Mouse (Mus musculus): ENCODE data around the gene Slc46a2. TPM values are rescaled to one million over a fixed set of nuclear protein-coding genes. Genes with fewer than 3 reads are reported as not detected.
A peak's percentile ranks its signal among the peaks of the same experiment; 100 is the strongest.

Gene Slc46a2
- polyA plus RNA-seq, 1 experiment from 2014 or later: 0.07 TPM

- Histone ChIP-seq H3K36me3 (ENCODE audit: control insufficient read depth, insufficient read depth, low read length) (0 out of 2 replicates have a peak, but pooled peaks cover 2% of the 10 kb centered on the region), H3K4me3 (ENCODE audit: low read depth, low read length) (no peak overlapping the region), H3K9me3 (ENCODE audit: control insufficient read depth, low read length) (no peaks in the 10 kb centered on the region), H3K9ac (ENCODE audit: low read length) (no peak overlapping the region), H3K4me2 (no peak overlapping the region), H3K4me1 (ENCODE audit: control insufficient read depth, insufficient read depth, low read length) (no peaks in the 10 kb centered on the region), H3K27me3 (ENCODE audit: control insufficient read depth, insufficient read depth, low read length) (no peaks in the 10 kb centered on the region), H3K27ac (ENCODE audit: low read depth, low read length) (no peak overlapping the region)
- 93% methylated on average over 3 of the region's 3 CpGs for WGBS
- ATAC-seq (ENCODE audit: low FRiP score) (no peak), DNase-seq (ENCODE audit: low spot score, missing footprints) (no peak)
Measured at GRCm38 (mm10) chr4:59894977-59895575, 19.8 kb downstream of the Slc46a2 start.

- no peak overlapping the region for H3K4me3 ChIP-seq (ENCODE audit: low read depth, low read length)
- 92% methylated on average over 8 of the region's 8 CpGs for WGBS
- no peak overlapping the region for H3K27ac ChIP-seq (ENCODE audit: low read depth, low read length)
- H3K9me3 ChIP-seq (ENCODE audit: control insufficient read depth, low read length): no peaks in the 10 kb centered on the region
- H3K4me2 ChIP-seq: no peak overlapping the region
- H3K27me3 ChIP-seq (ENCODE audit: control insufficient read depth, insufficient read depth, low read length): no peaks in the 10 kb centered on the region
- no peaks in the 10 kb centered on the region for H3K4me1 ChIP-seq (ENCODE audit: control insufficient read depth, insufficient read depth, low read length)
- H3K36me3 ChIP-seq (ENCODE audit: control insufficient read depth, insufficient read depth, low read length): 0 out of 2 replicates have a peak, but pooled peaks cover 2% of the 10 kb centered on the region
- DNase-seq (ENCODE audit: low spot score, missing footprints) (no peak), ATAC-seq (ENCODE audit: low FRiP score) (no peak)
- H3K9ac ChIP-seq (ENCODE audit: low read length): no peak overlapping the region
Measured at GRCm38 (mm10) chr4:59894415-59894814, 20.4 kb downstream of the Slc46a2 start.

GRCm38 (mm10) chr4:59892731-59893130, 22.1 kb downstream of the Slc46a2 start:
- Histone ChIP-seq H3K36me3 (ENCODE audit: control insufficient read depth, insufficient read depth, low read length) (0 out of 2 replicates have a peak, but pooled peaks cover 2% of the 10 kb centered on the region), H3K4me3 (ENCODE audit: low read depth, low read length) (no peak overlapping the region), H3K27me3 (ENCODE audit: control insufficient read depth, insufficient read depth, low read length) (no peaks in the 10 kb centered on the region), H3K4me1 (ENCODE audit: control insufficient read depth, insufficient read depth, low read length) (no peaks in the 10 kb centered on the region), H3K9me3 (ENCODE audit: control insufficient read depth, low read length) (no peaks in the 10 kb centered on the region), H3K4me2 (no peak overlapping the region), H3K27ac (ENCODE audit: low read depth, low read length) (no peak overlapping the region), H3K9ac (ENCODE audit: low read length) (no peak overlapping the region)
- ATAC-seq (ENCODE audit: low FRiP score): no peak
- no peak for DNase-seq (ENCODE audit: low spot score, missing footprints)
- WGBS: 98% methylated on average over 5 of the region's 5 CpGs

GRCm38 (mm10) chr4:59891723-59892416, 23.0 kb downstream of the Slc46a2 start:
- DNase-seq (ENCODE audit: low spot score, missing footprints) (no peak), ATAC-seq (ENCODE audit: low FRiP score) (no peak)
- no peak overlapping the region for H3K9ac ChIP-seq (ENCODE audit: low read length)
- H3K4me2 ChIP-seq: no peak overlapping the region
- H3K4me1 ChIP-seq (ENCODE audit: control insufficient read depth, insufficient read depth, low read length): no peaks in the 10 kb centered on the region
- no peak overlapping the region for H3K27ac ChIP-seq (ENCODE audit: low read depth, low read length)
- no peaks in the 10 kb centered on the region for H3K9me3 ChIP-seq (ENCODE audit: control insufficient read depth, low read length)
- WGBS: 93% methylated on average over 10 of the region's 10 CpGs
- H3K36me3 ChIP-seq (ENCODE audit: control insufficient read depth, insufficient read depth, low read length): 0 out of 2 replicates have a peak, but pooled peaks cover 2% of the 10 kb centered on the region
- no peaks in the 10 kb centered on the region for H3K27me3 ChIP-seq (ENCODE audit: control insufficient read depth, insufficient read depth, low read length)
- no peak overlapping the region for H3K4me3 ChIP-seq (ENCODE audit: low read depth, low read length)

- H3K27ac ChIP-seq (ENCODE audit: low read depth, low read length): no peak overlapping the region
- no peak for DNase-seq (ENCODE audit: low spot score, missing footprints)
- no peak overlapping the region for H3K4me3 ChIP-seq (ENCODE audit: low read depth, low read length)
- ATAC-seq (ENCODE audit: low FRiP score): no peak
- no peaks in the 10 kb centered on the region for H3K4me1 ChIP-seq (ENCODE audit: control insufficient read depth, insufficient read depth, low read length)
- no peak overlapping the region for H3K9ac ChIP-seq (ENCODE audit: low read length)
- H3K4me2 ChIP-seq: no peak overlapping the region
- no peaks in the 10 kb centered on the region for H3K27me3 ChIP-seq (ENCODE audit: control insufficient read depth, insufficient read depth, low read length)
- whole genome bisulfite sequencing: 91% methylated on average over 6 of the region's 6 CpGs
- no peaks in the 10 kb centered on the region for H3K9me3 ChIP-seq (ENCODE audit: control insufficient read depth, low read length)
- 0 out of 2 replicates have a peak, but pooled peaks cover 2% of the 10 kb centered on the region for H3K36me3 ChIP-seq (ENCODE audit: control insufficient read depth, insufficient read depth, low read length)
Measured at GRCm38 (mm10) chr4:59890086-59890600, 24.7 kb downstream of the Slc46a2 start.

- ATAC-seq (ENCODE audit: low FRiP score): no peak
Measured at GRCm38 (mm10) chr4:59888014-59888413, 26.8 kb downstream of the Slc46a2 start.

GRCm38 (mm10) chr4:59887011-59887410, 27.8 kb downstream of the Slc46a2 start:
- WGBS: 93% methylated on average over 5 of the region's 5 CpGs
- Histone ChIP-seq H3K4me1 (ENCODE audit: control insufficient read depth, insufficient read depth, low read length) (no peaks in the 10 kb centered on the region), H3K36me3 (ENCODE audit: control insufficient read depth, insufficient read depth, low read length) (no peaks in the 10 kb centered on the region; the same call in 1 of the 2 replicates), H3K4me2 (no peak overlapping the region), H3K9ac (ENCODE audit: low read length) (no peak overlapping the region), H3K27ac (ENCODE audit: low read depth, low read length) (no peak overlapping the region), H3K4me3 (ENCODE audit: low read depth, low read length) (no peak overlapping the region), H3K27me3 (ENCODE audit: control insufficient read depth, insufficient read depth, low read length) (no peaks in the 10 kb centered on the region), H3K9me3 (ENCODE audit: control insufficient read depth, low read length) (no peaks in the 10 kb centered on the region)
- ATAC-seq (ENCODE audit: low FRiP score) (no peak), DNase-seq (ENCODE audit: low spot score, missing footprints) (no peak)

More at GRCm38 (mm10) chr4:59888014-59888413, 26.8 kb downstream of the Slc46a2 start:
- no peaks in the 10 kb centered on the region for H3K27me3 ChIP-seq (ENCODE audit: control insufficient read depth, insufficient read depth, low read length)
- H3K36me3 ChIP-seq (ENCODE audit: control insufficient read depth, insufficient read depth, low read length): no peaks in the 10 kb centered on the region; the same call in 1 of the 2 replicates
- no peaks in the 10 kb centered on the region for H3K9me3 ChIP-seq (ENCODE audit: control insufficient read depth, low read length)
- 86% methylated on average over 5 of the region's 5 CpGs for WGBS
- no peak overlapping the region for H3K4me3 ChIP-seq (ENCODE audit: low read depth, low read length)
- DNase-seq (ENCODE audit: low spot score, missing footprints): no peak
- no peak overlapping the region for H3K9ac ChIP-seq (ENCODE audit: low read length)
- H3K4me2 ChIP-seq: no peak overlapping the region
- no peaks in the 10 kb centered on the region for H3K4me1 ChIP-seq (ENCODE audit: control insufficient read depth, insufficient read depth, low read length)
- H3K27ac ChIP-seq (ENCODE audit: low read depth, low read length): no peak overlapping the region

GRCm38 (mm10) chr4:59886281-59886680, 28.6 kb downstream of the Slc46a2 start:
- Histone ChIP-seq H3K27me3 (ENCODE audit: control insufficient read depth, insufficient read depth, low read length) (no peaks in the 10 kb centered on the region), H3K4me3 (ENCODE audit: low read depth, low read length) (no peak overlapping the region), H3K9me3 (ENCODE audit: control insufficient read depth, low read length) (no peaks in the 10 kb centered on the region), H3K4me1 (ENCODE audit: control insufficient read depth, insufficient read depth, low read length) (no peaks in the 10 kb centered on the region), H3K27ac (ENCODE audit: low read depth, low read length) (no peak overlapping the region), H3K36me3 (ENCODE audit: control insufficient read depth, insufficient read depth, low read length) (no peaks in the 10 kb centered on the region; the same call in 1 of the 2 replicates), H3K4me2 (no peak overlapping the region), H3K9ac (ENCODE audit: low read length) (no peak overlapping the region)
- DNase-seq (ENCODE audit: low spot score, missing footprints) (no peak), ATAC-seq (ENCODE audit: low FRiP score) (no peak)
- WGBS: 95% methylated on average over 6 of the region's 6 CpGs

- no peak overlapping the region for H3K4me3 ChIP-seq (ENCODE audit: low read depth, low read length)
- no peak for ATAC-seq (ENCODE audit: low FRiP score)
- peak; percentile 21 for DNase-seq (ENCODE audit: low spot score, missing footprints)
- no peaks in the 10 kb centered on the region for H3K27me3 ChIP-seq (ENCODE audit: control insufficient read depth, insufficient read depth, low read length)
- H3K9ac ChIP-seq (ENCODE audit: low read length): no peak overlapping the region
- no peaks in the 10 kb centered on the region for H3K4me1 ChIP-seq (ENCODE audit: control insufficient read depth, insufficient read depth, low read length)
- H3K9me3 ChIP-seq (ENCODE audit: control insufficient read depth, low read length): no peaks in the 10 kb centered on the region
- H3K4me2 ChIP-seq: no peak overlapping the region
- 84% methylated on average over 6 of the region's 6 CpGs for WGBS
- no peak overlapping the region for H3K27ac ChIP-seq (ENCODE audit: low read depth, low read length)
- H3K36me3 ChIP-seq (ENCODE audit: control insufficient read depth, insufficient read depth, low read length): no peaks in the 10 kb centered on the region; the same call in 1 of the 2 replicates
Measured at GRCm38 (mm10) chr4:59884136-59884696, 30.6 kb downstream of the Slc46a2 start.

Measured in midbrain, embryonic 11.5 days (tissue).